ENCODE assay signal across 8 mouse cellular contexts in the genomic region with DNA sequence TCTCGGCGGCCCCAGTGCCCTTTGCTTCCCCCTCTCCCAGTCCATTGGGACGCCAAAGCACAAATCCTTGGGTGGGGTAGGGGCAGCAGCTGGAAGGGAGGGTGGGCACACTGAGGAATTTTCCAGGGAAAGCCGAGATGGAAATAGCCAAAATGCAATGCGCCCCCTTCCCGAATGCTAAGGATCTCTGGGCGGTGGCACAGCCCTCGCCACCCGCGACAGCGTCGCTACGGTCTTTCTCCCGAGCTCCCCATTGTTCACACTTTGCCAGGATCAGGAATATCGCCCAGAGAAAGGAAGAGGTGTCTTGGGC. TPM values are rescaled to one million over a fixed set of nuclear protein-coding genes. Genes with fewer than 3 reads are reported as not detected.
A peak's percentile ranks its signal among the peaks of the same experiment; 100 is the strongest.
DNase-seq lines count a peak whose midpoint lies in the region; ATAC-seq and TF ChIP-seq lines count a peak whose summit lies in the region.

No protein-coding gene starts in this region.

- TF ChIP-seq POLR2A in limb, embryonic 14.5 days (IDR thresholded peaks at IDR 0.05; ENCODE audit: borderline replicate concordance, extremely low read depth, insufficient read depth, insufficient read length), result no peak

- peak overlapping the region; percentile 71 for H3K9ac ChIP-seq in limb, embryonic 14.5 days (ENCODE audit: low read depth, low read length, severe bottlenecking)
- H3K9ac ChIP-seq in stomach, embryonic 16.5 days (ENCODE audit: low read length), result peak overlapping the region; percentile 72

- peak; percentile 5 for DNase-seq in embryo, embryonic 11.5 days (ENCODE audit: low read depth, low spot score)
- no peak for DNase-seq in embryo, embryonic 9.5 days (ENCODE audit: extremely low spot score)
- no peak for DNase-seq in limb, embryonic 14.5 days (ENCODE audit: low spot score)
- no peak for DNase-seq in layer of hippocampus, adult 11-12 months (ENCODE audit: low spot score)
- no peak for DNase-seq in gastrocnemius, postnatal 4 days (ENCODE audit: low spot score in 2 of 2)

- H3K4me2 ChIP-seq in limb, embryonic 14.5 days (replicated peaks; ENCODE audit: low read depth, low read length, severe bottlenecking), result peak overlapping the region; percentile 95
- H3K4me2 ChIP-seq in stomach, embryonic 16.5 days (ENCODE audit: low read depth, low read length), result peak overlapping the region; percentile 66

- peak overlapping the region; percentile 88 for H3K4me3 ChIP-seq in megakaryocyte, embryonic 14.5 days (replicated peaks)
- H3K4me3 ChIP-seq in limb, embryonic 14.5 days (replicated peaks; ENCODE audit: low read length), result peak overlapping the region; percentile 81
- peak overlapping the region; percentile 58 for H3K4me3 ChIP-seq in stomach, embryonic 16.5 days (replicated peaks; ENCODE audit: low read length)

- H3K4me1 ChIP-seq in megakaryocyte, embryonic 14.5 days, result peaks cover 26% of the 10 kb centered on the region
- H3K4me1 ChIP-seq in limb, embryonic 14.5 days (ENCODE audit: control insufficient read depth, insufficient read depth, low read length), result peaks cover 16% of the 10 kb centered on the region; the same call in 1 of the 2 replicates
- H3K4me1 ChIP-seq in stomach, embryonic 16.5 days (ENCODE audit: control insufficient read depth, insufficient read depth, low read length), result peaks cover 12% of the 10 kb centered on the region; the same call in 1 of the 2 replicates

- H3K27me3 ChIP-seq in megakaryocyte, embryonic 14.5 days (replicated peaks), result peaks cover 45% of the 10 kb centered on the region
- no peaks in the 10 kb centered on the region for H3K27me3 ChIP-seq in limb, embryonic 14.5 days (ENCODE audit: control insufficient read depth, insufficient read depth, low read length)
- peaks cover 15% of the 10 kb centered on the region; the same call in 1 of the 2 replicates for H3K27me3 ChIP-seq in stomach, embryonic 16.5 days (ENCODE audit: control insufficient read depth, insufficient read depth, low read length)

- ATAC-seq in megakaryocyte, adult 5-6 weeks (ENCODE audit: poor library complexity, severe bottlenecking), result no peak
- ATAC-seq in limb, embryonic 14.5 days (ENCODE audit: low FRiP score, low read depth), result peak; percentile 13
- ATAC-seq in stomach, embryonic 16.5 days (ENCODE audit: insufficient read depth, low FRiP score), result peak; percentile 13; the same call in 1 of the 2 replicates

- H3K27ac ChIP-seq in limb, embryonic 14.5 days (replicated peaks; ENCODE audit: low read depth, low read length), result peak overlapping the region; percentile 55; the same call in 1 of the 2 replicates
- peak overlapping the region; percentile 61 for H3K27ac ChIP-seq in stomach, embryonic 16.5 days (ENCODE audit: low read length)

- H3K36me3 ChIP-seq in megakaryocyte, embryonic 14.5 days (replicated peaks; ENCODE audit: low read length), result no peaks in the 10 kb centered on the region
- H3K36me3 ChIP-seq in limb, embryonic 14.5 days (ENCODE audit: control insufficient read depth, insufficient read depth, low read length), result no peaks in the 10 kb centered on the region
- no peaks in the 10 kb centered on the region for H3K36me3 ChIP-seq in stomach, embryonic 16.5 days (ENCODE audit: control insufficient read depth, insufficient read depth, low read length)

- WGBS in limb, embryonic 14.5 days, result 0% methylated on average over 14 of the region's 15 CpGs
- WGBS in stomach, embryonic 16.5 days, result 0% methylated on average over 14 of the region's 15 CpGs

- peaks cover 6% of the 10 kb centered on the region; the same call in 1 of the 2 replicates for H3K9me3 ChIP-seq in megakaryocyte, embryonic 14.5 days
- no peaks in the 10 kb centered on the region for H3K9me3 ChIP-seq in limb, embryonic 14.5 days (ENCODE audit: control insufficient read depth, low read length)
- no peaks in the 10 kb centered on the region for H3K9me3 ChIP-seq in stomach, embryonic 16.5 days (replicated peaks; ENCODE audit: control insufficient read depth, low read length)

RNA-seq across cellular contexts. Expression of gene Ncam1, which starts 1.3 kb away (rescaled TPM):
- 0.31 TPM in 1 of 2 replicates, not detected in the other for polyA plus RNA-seq in megakaryocyte, embryonic 14.5 days (2012; ENCODE audit: insufficient read depth, low replicate concordance)
- 12.0 and 14.0 TPM in 2 replicates for total RNA-seq in megakaryocyte, adult 5-6 weeks (2015)
- total RNA-seq in megakaryocyte, adult 5-6 weeks (2017), result 9.6 and 10.9 TPM in 2 replicates
- polyA plus RNA-seq in limb, embryonic 14.5 days (2012; rRNA removed), result 31.1 and 32.8 TPM in 2 replicates
- 62.5 and 77.3 TPM in 2 replicates for polyA plus RNA-seq in limb, embryonic 14.5 days (2014; fragmentation: Nextera tagmentation; extraction: Ambion mirVana)
- 107 and 114 TPM in 2 replicates for polyA plus RNA-seq in stomach, embryonic 16.5 days (2015; fragmentation: Nextera tagmentation; extraction: Ambion mirVana)
- total RNA-seq in gastrocnemius, postnatal 4 days (2021), result 100 to 1,000 TPM; 180 to 193 TPM

Comparison
In these comparisons a context has a peak if more than half of its experiments do, and no peak if none do; other contexts are left out.
1. RNA of gene Ncam1, which starts 1.3 kb away (polyA plus RNA-seq): 107 to 114 TPM in stomach, embryonic 16.5 days and 31.1 to 77.3 TPM in limb, embryonic 14.5 days; 0.31 TPM in megakaryocyte, embryonic 14.5 days; every median in the first group is over 10 times any median in the second.
2. Peak in every context shown above with its lines, with median percentiles within 50 percentile points of each other: H3K4me3 ChIP-seq.